Mouse (Mus musculus) limb, embryonic 13.5 days (tissue): ENCODE data around the gene Clec5a. TPM values are rescaled to one million over a fixed set of nuclear protein-coding genes. Genes with fewer than 3 reads are reported as not detected.
"Not testable (repeated sequence)": the region's sequence is repeated elsewhere in the genome, so short reads cannot be mapped to it uniquely, and the experiment has no call there.

Experiments
- ATAC-seq: fragments of 200-750 bp; cut with Nextera tagmentation; 2 replicates; pipeline ENCODE4 v1.8.0; 2017; ENCODE audit warnings: low read depth, moderate number of reproducible peaks, moderate TSS enrichment; ENCODE audit not compliant: low FRiP score
- H3K27ac ChIP-seq: fragments of 300-500 bp; sonication (generic); 2 replicates; pipeline ENCODE4 v1.5.1; 2015; ENCODE audit warnings: inconsistent platforms, mild to moderate bottlenecking, moderate library complexity
- H3K27me3 ChIP-seq: fragments of 300-500 bp; sonication (generic); 2 replicates; pipeline ENCODE4 v1.6.1; 2015; ENCODE audit warnings: mild to moderate bottlenecking, inconsistent platforms
- H3K36me3 ChIP-seq: fragments of 300-500 bp; sonication (generic); 2 replicates; pipeline ENCODE4 v1.6.1; 2015; ENCODE audit warnings: inconsistent platforms, mild to moderate bottlenecking, moderate library complexity
- H3K4me1 ChIP-seq: fragments of 300-500 bp; sonication (generic); 2 replicates; pipeline ENCODE4 v1.6.1; 2015; ENCODE audit warnings: inconsistent platforms
- H3K4me2 ChIP-seq: fragments of 300-500 bp; sonication (generic); replicated peaks from 2 replicates; pipeline ENCODE4 v1.6.1; 2015; ENCODE audit warnings: inconsistent platforms, mild to moderate bottlenecking, moderate library complexity
- H3K4me3 ChIP-seq: fragments of 300-500 bp; sonication (generic); 2 replicates; pipeline ENCODE4 v1.5.1; 2015; ENCODE audit warnings: moderate library complexity, mild to moderate bottlenecking, inconsistent platforms
- H3K9ac ChIP-seq: fragments of 300-500 bp; sonication (generic); 2 replicates; pipeline ENCODE4 v1.6.1; 2015; ENCODE audit warnings: mild to moderate bottlenecking, inconsistent platforms
- H3K9me3 ChIP-seq: fragments of 300-500 bp; sonication (generic); 2 replicates; pipeline ENCODE4 v1.6.1; 2016; ENCODE audit warnings: inconsistent platforms
- WGBS: fragments of 180-500 bp; shearing (Covaris S2); methylation state at CpG from one replicate; pipeline ENCODE4 v1.1.7; 2015; 5-methylcytosine and 5-hydroxymethylcytosine counted together
- polyA plus RNA-seq: library from polyadenylated mRNA; unstranded; fragments of >200 nt; fragmentation: Nextera tagmentation; extraction: Ambion mirVana; gene quantifications from 2 replicates; pipeline ENCODE4 v1.2.1, GENCODE M21; 2015

Clec5a gene
- 1.2 TPM in 2 replicates for polyA plus RNA-seq

DNA sequence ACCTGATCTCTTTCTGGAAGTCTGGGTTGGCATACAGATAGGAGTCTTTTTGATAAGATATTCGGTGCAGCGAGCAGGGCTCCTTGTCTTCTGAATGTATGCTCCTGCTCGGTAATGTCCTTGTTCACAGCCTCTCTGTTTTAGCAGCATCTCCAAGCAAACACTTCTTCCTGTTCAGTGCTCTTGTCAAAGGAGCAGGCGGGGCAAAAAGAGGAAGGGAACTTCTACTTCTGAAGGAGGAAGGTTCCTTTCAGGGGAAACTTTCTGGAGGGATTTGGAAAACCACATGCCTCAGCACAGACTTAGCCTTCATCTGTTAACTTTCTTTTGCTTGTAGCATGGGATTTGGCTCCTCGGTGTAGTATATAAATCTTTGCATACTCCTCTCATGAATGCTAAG, at the start of gene Clec5a:
Clec5a (minus strand) TSS at position 177 of the 400 bp plus-strand sequence.
- no peaks in the 10 kb centered on the region for H3K4me1 ChIP-seq
- WGBS: 83% methylated on average over 5 of the region's 5 CpGs
- H3K27ac ChIP-seq: no peak within 1 kb of the TSS

DNA sequence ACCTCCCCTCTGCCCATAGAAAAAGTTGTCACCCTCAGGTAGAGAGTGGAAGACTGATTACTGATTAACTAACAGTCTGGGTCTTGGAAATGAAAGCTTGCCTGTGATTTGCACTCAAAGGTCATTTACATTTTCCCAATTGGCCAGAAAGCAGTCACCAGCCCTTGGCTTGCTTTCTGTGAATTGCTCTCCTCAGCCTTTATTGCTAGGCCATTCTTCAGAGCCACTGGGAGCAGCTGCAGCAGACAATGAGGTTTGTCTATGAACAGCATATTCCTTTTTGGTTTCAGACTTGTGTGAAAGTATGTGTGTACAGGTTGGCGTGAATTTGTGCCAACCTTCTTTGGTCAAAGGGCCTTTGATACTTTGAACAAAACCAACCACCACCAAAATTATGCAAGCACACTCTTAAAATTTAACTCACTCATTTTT, 49.0 kb upstream of the Clec5a start:
- 71% methylated on average over 1 of the region's 1 CpGs for WGBS

More for the DNA sequence above, at the start of gene Clec5a:
- Histone ChIP-seq H3K9ac (no peak within 1 kb of the TSS), H3K9me3 (no peaks in the 10 kb centered on the region), H3K27me3 (no peaks in the 10 kb centered on the region), H3K4me2 (no peak within 1 kb of the TSS), H3K4me3 (no peak within 1 kb of the TSS), H3K36me3 (no peaks in the 10 kb centered on the region)
- ATAC-seq: no peak

GRCm38 (mm10) chr6:40628406-40629000, 42.9 kb upstream of the Clec5a start, which contains the start of gene Mgam:
Mgam (plus strand) TSS chr6:40628831.
- no peaks in the 10 kb centered on the region for H3K27me3 ChIP-seq
- H3K36me3 ChIP-seq: no peaks in the 10 kb centered on the region
- 83% methylated on average over 8 of the region's 8 CpGs for WGBS
- no peak for ATAC-seq
- H3K27ac ChIP-seq: no peak within 1 kb of the TSS
- no peak within 1 kb of the TSS for H3K4me2 ChIP-seq
- no peak within 1 kb of the TSS for H3K9ac ChIP-seq
- H3K4me3 ChIP-seq: no peak within 1 kb of the TSS
- no peaks in the 10 kb centered on the region for H3K4me1 ChIP-seq
- H3K9me3 ChIP-seq: no peaks in the 10 kb centered on the region

More for the DNA sequence above, 49.0 kb upstream of the Clec5a start:
- Histone ChIP-seq H3K9me3 (no peaks in the 10 kb centered on the region), H3K4me3 (no peak overlapping the region), H3K4me2 (no peak overlapping the region), H3K4me1 (no peaks in the 10 kb centered on the region), H3K9ac (no peak overlapping the region), H3K36me3 (no peaks in the 10 kb centered on the region), H3K27ac (no peak overlapping the region), H3K27me3 (no peaks in the 10 kb centered on the region)
- no peak for ATAC-seq

DNA sequence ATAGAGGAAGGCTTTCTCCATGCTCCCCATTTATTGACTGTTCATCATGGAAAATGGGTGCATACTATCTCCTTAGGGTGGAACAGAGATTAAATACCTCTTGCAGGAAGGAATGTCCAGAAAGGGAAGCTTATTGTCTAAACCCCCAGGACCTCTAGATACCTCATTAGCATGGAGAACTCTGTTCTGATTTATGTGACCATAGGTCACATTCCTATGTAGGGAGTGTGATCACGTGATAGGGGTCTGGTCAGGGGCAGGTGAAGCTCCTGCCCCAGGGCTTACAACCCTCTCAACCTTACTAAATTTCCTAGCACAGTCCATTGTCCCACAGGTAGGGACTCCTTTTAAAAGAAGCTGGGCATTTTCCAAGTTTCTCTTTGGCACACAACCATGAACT, 40.5 kb upstream of the Clec5a start:
- Histone ChIP-seq H3K4me1 (no peaks in the 10 kb centered on the region), H3K9me3 (no peaks in the 10 kb centered on the region), H3K9ac (no peak overlapping the region), H3K4me2 (no peak overlapping the region), H3K27me3 (no peaks in the 10 kb centered on the region), H3K27ac (no peak overlapping the region), H3K36me3 (no peaks in the 10 kb centered on the region), H3K4me3 (no peak overlapping the region)
- ATAC-seq: no peak
- WGBS: 63% methylated on average over 1 of the region's 1 CpGs

GRCm38 (mm10) chr6:40617965-40618364, 32.3 kb upstream of the Clec5a start:
- 0 out of 2 replicates have a peak, but pooled peaks have one; percentile 59 for ATAC-seq
- no peak overlapping the region for H3K4me2 ChIP-seq
- H3K27me3 ChIP-seq: no peaks in the 10 kb centered on the region
- H3K27ac ChIP-seq: no peak overlapping the region
- no peak overlapping the region for H3K4me3 ChIP-seq
- no peaks in the 10 kb centered on the region for H3K4me1 ChIP-seq
- H3K36me3 ChIP-seq: no peaks in the 10 kb centered on the region
- 19% methylated on average over 2 of the region's 2 CpGs for WGBS
- no peak overlapping the region for H3K9ac ChIP-seq
- H3K9me3 ChIP-seq: no peaks in the 10 kb centered on the region

- no peak within 1 kb of the TSS for H3K9ac ChIP-seq
- no peak within 1 kb of the TSS for H3K4me2 ChIP-seq
- H3K4me3 ChIP-seq: no peak within 1 kb of the TSS
- H3K36me3 ChIP-seq: no peaks in the 10 kb centered on the region
- 79% methylated on average over 4 of the region's 4 CpGs for WGBS
- no peak within 1 kb of the TSS for H3K27ac ChIP-seq
- no peaks in the 10 kb centered on the region for H3K4me1 ChIP-seq
- no peaks in the 10 kb centered on the region for H3K9me3 ChIP-seq
- no peak for ATAC-seq
- H3K27me3 ChIP-seq: no peaks in the 10 kb centered on the region
Measured at GRCm38 (mm10) chr6:40613260-40613852, 27.7 kb upstream of the Clec5a start, which contains the start of gene Tas2r138. Tas2r138 (minus strand) TSS chr6:40613310.

- Histone ChIP-seq H3K9me3 (no peaks in the 10 kb centered on the region), H3K27me3 (no peaks in the 10 kb centered on the region), H3K36me3 (no peaks in the 10 kb centered on the region), H3K4me3 (no peak overlapping the region), H3K4me2 (no peak overlapping the region), H3K9ac (no peak overlapping the region), H3K27ac (no peak overlapping the region), H3K4me1 (no peaks in the 10 kb centered on the region)
- 76% methylated on average over 8 of the region's 8 CpGs for WGBS
- ATAC-seq: no peak
Measured at GRCm38 (mm10) chr6:40610244-40610643, 24.6 kb upstream of the Clec5a start.

- no peak for ATAC-seq
Measured at GRCm38 (mm10) chr6:40607431-40607830, 21.8 kb upstream of the Clec5a start.

DNA sequence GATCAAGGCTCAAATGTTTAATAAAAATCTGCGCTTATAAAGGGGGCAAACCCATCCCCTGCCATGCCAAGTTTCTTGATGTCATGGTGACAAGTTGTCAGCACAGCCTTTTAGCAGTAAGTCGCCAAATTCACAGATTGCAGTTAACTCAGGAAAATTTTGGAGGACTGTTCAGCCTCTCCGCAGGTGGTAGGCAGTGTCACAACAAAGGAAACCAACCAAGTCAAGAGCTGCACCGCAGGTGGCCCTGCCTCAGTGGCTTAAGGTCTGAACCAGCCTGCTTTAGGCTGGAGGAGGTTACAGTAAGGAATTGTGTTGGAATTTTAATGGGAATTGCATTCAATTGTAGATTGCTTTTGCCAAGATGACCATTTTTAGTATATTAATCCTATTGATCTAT, 12.9 kb upstream of the Clec5a start:
- H3K27ac ChIP-seq, H3K4me2 ChIP-seq, H3K9me3 ChIP-seq, H3K4me1 ChIP-seq, H3K36me3 ChIP-seq, H3K27me3 ChIP-seq, H3K9ac ChIP-seq, H3K4me3 ChIP-seq, ATAC-seq: not testable (repeated sequence)
- 28% methylated on average over 4 of the region's 4 CpGs for WGBS

More at GRCm38 (mm10) chr6:40607431-40607830, 21.8 kb upstream of the Clec5a start:
- no peak overlapping the region for H3K4me2 ChIP-seq
- H3K4me3 ChIP-seq: no peak overlapping the region
- H3K9ac ChIP-seq: no peak overlapping the region
- H3K27ac ChIP-seq: no peak overlapping the region
- no peaks in the 10 kb centered on the region for H3K9me3 ChIP-seq
- H3K36me3 ChIP-seq: no peaks in the 10 kb centered on the region
- no peaks in the 10 kb centered on the region for H3K27me3 ChIP-seq
- no peaks in the 10 kb centered on the region for H3K4me1 ChIP-seq

DNA sequence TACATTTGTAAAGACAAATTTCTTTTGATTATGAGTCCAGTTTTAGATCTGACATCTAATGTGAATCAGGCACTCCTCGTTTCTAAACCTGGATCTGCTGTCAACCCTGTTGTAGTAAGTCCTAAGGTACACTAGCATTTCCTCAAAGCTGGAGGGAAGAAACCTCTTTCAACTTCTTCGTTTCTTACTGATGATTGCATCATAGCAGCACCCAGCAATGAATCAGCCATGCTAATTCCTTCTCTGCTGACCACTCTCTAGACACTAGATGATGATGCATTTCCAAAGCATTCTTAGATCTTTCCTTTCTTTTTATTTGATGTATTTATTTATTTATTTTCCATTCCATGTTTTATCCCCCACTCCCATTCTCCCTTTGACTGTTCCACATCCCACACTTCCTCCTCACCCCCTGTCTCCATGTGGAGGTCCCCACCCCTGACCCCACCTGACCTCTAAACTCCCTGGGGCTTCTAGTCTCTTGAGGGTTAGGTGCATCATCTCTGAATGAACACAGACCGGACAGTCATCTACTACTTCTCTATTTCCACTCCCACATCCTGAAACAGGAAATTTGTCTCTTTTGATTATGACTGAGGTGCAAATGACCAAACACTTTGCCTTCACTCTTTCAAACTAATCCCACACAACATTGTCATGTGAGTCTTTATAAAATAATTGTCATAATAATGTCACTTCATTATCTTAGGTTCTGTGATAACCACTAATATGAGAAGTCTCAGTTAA, 9.4 kb upstream of the Clec5a start:
- H3K9ac ChIP-seq: no peak overlapping the region
- no peaks in the 10 kb centered on the region for H3K36me3 ChIP-seq
- WGBS: 65% methylated on average over 3 of the region's 3 CpGs
- no peak overlapping the region for H3K4me2 ChIP-seq
- H3K9me3 ChIP-seq: no peaks in the 10 kb centered on the region
- ATAC-seq: no peak
- H3K4me3 ChIP-seq: no peak overlapping the region
- no peaks in the 10 kb centered on the region for H3K4me1 ChIP-seq
- no peak overlapping the region for H3K27ac ChIP-seq
- no peaks in the 10 kb centered on the region for H3K27me3 ChIP-seq

GRCm38 (mm10) chr6:40588346-40588745, 2.7 kb upstream of the Clec5a start:
- H3K4me1 ChIP-seq: no peaks in the 10 kb centered on the region
- no peaks in the 10 kb centered on the region for H3K27me3 ChIP-seq
- H3K27ac ChIP-seq: no peak overlapping the region
- H3K4me3 ChIP-seq: no peak overlapping the region
- H3K9ac ChIP-seq: no peak overlapping the region
- ATAC-seq: no peak
- H3K36me3 ChIP-seq: no peaks in the 10 kb centered on the region
- no peak overlapping the region for H3K4me2 ChIP-seq
- H3K9me3 ChIP-seq: no peaks in the 10 kb centered on the region
- WGBS: 90% methylated on average over 2 of the region's 2 CpGs

DNA sequence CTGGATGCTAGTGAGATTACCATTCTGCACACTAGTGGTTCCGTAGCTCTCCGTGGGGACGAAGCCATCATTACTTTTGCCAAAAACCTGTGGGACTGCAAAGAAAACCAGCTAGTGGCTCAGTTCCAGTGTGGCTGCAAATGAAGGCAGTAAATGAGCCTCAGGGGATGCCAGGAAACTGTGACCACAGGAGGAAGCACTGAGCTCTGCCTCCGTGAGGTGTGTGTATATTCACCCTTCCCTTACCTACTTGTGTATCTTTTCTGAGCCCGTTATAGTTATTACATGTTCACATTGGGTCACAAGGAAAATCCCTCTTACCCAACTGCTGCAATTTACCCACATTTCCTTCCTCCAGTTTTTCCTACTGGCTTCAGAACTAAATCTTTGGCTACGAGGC, 1.3 kb downstream of the Clec5a start:
- Histone ChIP-seq H3K9ac (no peak overlapping the region), H3K27ac (no peak overlapping the region), H3K36me3 (no peaks in the 10 kb centered on the region), H3K4me3 (no peak overlapping the region), H3K4me2 (no peak overlapping the region), H3K9me3 (no peaks in the 10 kb centered on the region), H3K27me3 (no peaks in the 10 kb centered on the region), H3K4me1 (no peaks in the 10 kb centered on the region)
- no peak for ATAC-seq
- 73% methylated on average over 6 of the region's 6 CpGs for WGBS
